Comparison of ENCODE assay signal across 10 mouse cellular contexts in the genomic region with DNA sequence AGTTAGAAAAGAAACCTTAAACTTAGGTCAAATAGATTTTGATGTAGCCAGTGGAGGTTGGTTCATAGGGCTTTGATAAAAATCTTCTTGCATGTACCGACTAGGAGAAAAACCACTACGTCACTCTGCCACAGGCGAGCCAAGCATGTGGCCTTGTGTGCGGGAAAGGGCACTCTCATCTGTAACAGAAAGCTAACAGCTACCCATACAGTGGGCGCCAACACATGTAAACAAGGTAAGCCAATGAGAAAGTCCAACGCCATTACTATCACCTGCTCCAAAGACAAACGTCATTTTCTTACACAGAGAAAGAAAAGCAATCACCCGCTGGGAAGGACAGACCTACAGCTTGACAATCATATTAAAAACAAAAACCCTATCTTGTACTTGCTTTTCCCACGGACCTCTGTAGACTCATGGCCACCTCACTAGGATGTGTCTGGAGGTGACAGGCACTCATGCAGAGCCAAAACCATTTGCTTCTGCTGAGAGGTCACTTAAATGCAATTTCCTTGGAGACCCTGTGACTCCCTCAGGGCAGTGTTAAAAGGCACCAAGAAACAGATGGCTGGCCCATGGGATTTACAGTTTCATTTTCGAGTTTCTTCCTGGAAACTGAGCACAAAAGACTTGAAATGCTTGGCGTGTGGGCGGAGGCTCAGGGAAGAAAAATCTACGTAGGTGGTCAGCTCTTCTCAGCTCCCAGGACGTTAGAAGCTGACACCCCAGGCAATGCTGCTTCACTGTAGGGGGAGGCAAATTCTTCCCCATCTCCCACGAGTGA.
DNase-seq lines count a peak whose midpoint lies in the region; ATAC-seq lines count a peak whose summit lies in the region.
"Had no signal": no experiment of that assay in that cellular context is flagged by ENCODE, and none has a peak within 500 bp of the region (broad histone marks: within the 10 kb centered on the region; RNA-seq: fewer than 3 reads in every experiment).

No protein-coding gene starts in this region.

- 57% methylated on average over 15 of the region's 15 CpGs for WGBS in kidney, embryonic 14.5 days
- WGBS in limb, embryonic 11.5 days: 57% methylated on average over 15 of the region's 15 CpGs

- no peak overlapping the region for H3K9ac ChIP-seq in kidney, embryonic 14.5 days (ENCODE audit: low read depth, low read length)
- no peak overlapping the region for H3K9ac ChIP-seq in limb, embryonic 11.5 days (ENCODE audit: low read length)
- H3K9ac ChIP-seq: hindbrain, embryonic 15.5 days; limb, embryonic 12.5 days had no signal

- no peak overlapping the region for H3K4me3 ChIP-seq in kidney, embryonic 14.5 days (ENCODE audit: low read length)
- no peak overlapping the region for H3K4me3 ChIP-seq in limb, embryonic 11.5 days (ENCODE audit: low read depth, low read length)
- H3K4me3 ChIP-seq: hindbrain, embryonic 15.5 days; limb, embryonic 12.5 days had no signal

- no peaks in the 10 kb centered on the region for H3K9me3 ChIP-seq in kidney, embryonic 14.5 days (ENCODE audit: control insufficient read depth, low read length)
- no peaks in the 10 kb centered on the region for H3K9me3 ChIP-seq in limb, embryonic 11.5 days (ENCODE audit: control insufficient read depth, low read length)
- H3K9me3 ChIP-seq: hindbrain, embryonic 15.5 days; limb, embryonic 12.5 days had no signal

- H3K27ac ChIP-seq in kidney, embryonic 14.5 days (ENCODE audit: low read depth, low read length): no peak overlapping the region
- no peak overlapping the region for H3K27ac ChIP-seq in limb, embryonic 11.5 days (replicated peaks; ENCODE audit: low read depth, low read length)
- H3K27ac ChIP-seq: hindbrain, embryonic 15.5 days; limb, embryonic 12.5 days had no signal

- peak; percentile 72 for ATAC-seq in kidney, embryonic 14.5 days (ENCODE audit: low FRiP score, low TSS enrichment)
- ATAC-seq in limb, embryonic 11.5 days (ENCODE audit: insufficient number of reproducible peaks, low FRiP score, low TSS enrichment, low read depth): no peak
- no peak for ATAC-seq in cerebellum, adult (ENCODE audit: insufficient number of reproducible peaks, low FRiP score, low TSS enrichment)

- H3K4me1 ChIP-seq in kidney, embryonic 14.5 days (ENCODE audit: control insufficient read depth, insufficient read depth, low read length): no peaks in the 10 kb centered on the region
- 0 out of 2 replicates have a peak, but pooled peaks cover 2% of the 10 kb centered on the region for H3K4me1 ChIP-seq in limb, embryonic 11.5 days (ENCODE audit: control insufficient read depth, insufficient read depth, low read length)
- H3K4me1 ChIP-seq: hindbrain, embryonic 15.5 days; limb, embryonic 12.5 days had no signal

- H3K27me3 ChIP-seq in kidney, embryonic 14.5 days (ENCODE audit: control insufficient read depth, insufficient read depth, low read length): no peaks in the 10 kb centered on the region
- H3K27me3 ChIP-seq in limb, embryonic 11.5 days (ENCODE audit: control insufficient read depth, insufficient read depth, low read length): no peaks in the 10 kb centered on the region
- H3K27me3 ChIP-seq: hindbrain, embryonic 15.5 days; limb, embryonic 12.5 days had no signal

- no peak for DNase-seq in kidney, postnatal 36 days
- peak; percentile 23 for DNase-seq in R1 (ENCODE audit: low read depth, low spot score)
- DNase-seq in embryo, embryonic 10.5 days (ENCODE audit: low spot score): peak; percentile 10
- DNase-seq in limb, embryonic 11.5 days (ENCODE audit: low spot score): peak; percentile 31
- DNase-seq in cerebellum, postnatal 14 days: no peak
- DNase-seq in layer of hippocampus, adult 8-10 months (ENCODE audit: low spot score in 2 of 2): no peak

- no peak overlapping the region for H3K4me2 ChIP-seq in kidney, embryonic 14.5 days (replicated peaks; ENCODE audit: low read depth, low read length)
- no peak overlapping the region for H3K4me2 ChIP-seq in limb, embryonic 11.5 days (ENCODE audit: low read depth, severe bottlenecking)
- H3K4me2 ChIP-seq: hindbrain, embryonic 15.5 days; limb, embryonic 12.5 days had no signal

- H3K36me3 ChIP-seq in kidney, embryonic 14.5 days (ENCODE audit: control insufficient read depth, insufficient read depth, low read length): peaks cover 75% of the 10 kb centered on the region
- peaks cover 21% of the 10 kb centered on the region; the same call in 1 of the 2 replicates for H3K36me3 ChIP-seq in limb, embryonic 11.5 days (ENCODE audit: control insufficient read depth, insufficient read depth, low read length)

Comparison
In these comparisons a context has a peak if more than half of its experiments do, and no peak if none do; other contexts are left out.
1. DNase-seq: peak in R1 (single experiment), embryo, embryonic 10.5 days (single experiment) and limb, embryonic 11.5 days (single experiment); none in kidney, postnatal 36 days (0 of 2), cerebellum, postnatal 14 days (0 of 2) and layer of hippocampus, adult 8-10 months (0 of 2).